Mouse (Mus musculus): ENCODE measurements around the gene Gm28036. TPM values are rescaled to one million over a fixed set of nuclear protein-coding genes. Genes with fewer than 3 reads are reported as not detected.
"Not testable (repeated sequence)": the region's sequence is repeated elsewhere in the genome, so short reads cannot be mapped to it uniquely, and the experiment has no call there.

Gene Gm28036
- total RNA-seq, 2 experiments from 2014 or later = 17.5 to 17.7 TPM

DNA sequence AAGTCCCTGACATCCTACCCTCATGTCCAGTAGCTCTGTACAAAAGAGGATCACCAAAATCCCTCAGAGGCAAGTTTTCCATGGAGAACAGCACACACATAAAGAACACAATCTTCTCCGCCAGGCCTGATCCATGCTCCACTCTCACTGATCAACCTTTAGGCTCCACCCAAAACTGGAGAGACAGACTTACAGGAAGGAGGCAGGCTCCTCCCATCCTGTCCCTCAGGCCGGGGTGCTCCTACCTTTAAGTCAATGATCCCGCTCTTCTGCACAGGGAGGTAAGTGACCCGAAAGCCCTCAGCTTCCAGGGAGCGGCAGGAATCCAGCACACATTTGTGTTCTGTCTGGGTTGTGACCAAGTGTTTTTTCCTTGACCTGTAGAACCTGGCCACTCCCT, 7.3 kb upstream of the Gm28036 start:
- intact Hi-C loops (cut with DNase I) = no loop called here
- no peak for DNase-seq (ENCODE audit: extremely low spot score in 1 of 2, low spot score in 2 of 2)
- Histone ChIP-seq H3K27ac (no peak overlapping the region), H3K4me3 (no peak overlapping the region)
- TF ChIP-seq CTCF (IDR thresholded peaks at IDR 0.05) = no peak

DNA sequence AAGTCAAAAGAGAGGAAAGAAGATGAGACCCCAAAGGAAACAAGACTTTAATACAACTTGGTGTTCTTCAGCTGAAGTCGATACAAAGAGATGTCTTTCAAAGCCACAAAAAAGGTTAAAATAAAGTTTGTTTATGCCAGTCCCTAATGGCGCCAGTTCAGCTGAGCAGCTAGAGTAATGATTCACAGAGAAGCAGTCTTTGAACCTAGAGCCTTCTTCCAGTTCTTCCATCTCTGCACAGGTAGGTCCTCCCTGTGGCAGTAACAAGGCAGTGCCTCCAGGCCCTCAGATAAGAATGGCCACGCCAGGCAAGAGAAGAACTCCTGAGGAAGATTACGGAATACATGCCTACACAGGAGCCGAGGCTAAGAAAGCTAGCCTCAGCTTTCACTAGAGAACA, 3.2 kb downstream of the Gm28036 start:
- Histone ChIP-seq H3K27ac (no peak overlapping the region), H3K4me3 (no peak overlapping the region)
- no peak for TF ChIP-seq CTCF (IDR thresholded peaks at IDR 0.05)
- intact Hi-C loops (cut with DNase I) = loop anchor here (10.0 kb wide), 1 partner anchor 149 kb away; no protein-coding TSS in a partner anchor
- no peak for DNase-seq (ENCODE audit: extremely low spot score in 1 of 2, low spot score in 2 of 2)

DNA sequence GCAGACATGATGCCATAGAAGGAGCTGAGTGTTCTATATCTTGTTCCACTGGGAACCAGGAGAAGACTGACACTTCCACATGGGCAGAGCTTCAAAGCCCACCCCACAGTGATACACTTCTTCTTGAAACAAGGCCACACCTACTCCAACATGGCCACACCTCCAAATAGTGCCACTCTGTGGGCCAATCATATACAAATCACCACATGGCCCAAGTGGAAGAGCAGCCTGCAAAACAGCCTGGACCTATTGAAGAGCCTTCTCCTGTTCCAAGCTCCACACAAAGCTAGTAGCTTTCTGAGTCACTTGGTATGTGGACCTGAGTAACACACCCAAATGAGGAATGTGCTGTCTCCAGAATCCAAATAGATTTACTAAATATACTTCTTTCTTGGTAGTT, 7.3 kb downstream of the Gm28036 start:
- no peak for DNase-seq (ENCODE audit: extremely low spot score in 1 of 2, low spot score in 2 of 2)
- Histone ChIP-seq H3K27ac (no peak overlapping the region), H3K4me3 (no peak overlapping the region)
- no peak for TF ChIP-seq CTCF (IDR thresholded peaks at IDR 0.05)
- intact Hi-C loops (cut with DNase I) = no loop called here

DNA sequence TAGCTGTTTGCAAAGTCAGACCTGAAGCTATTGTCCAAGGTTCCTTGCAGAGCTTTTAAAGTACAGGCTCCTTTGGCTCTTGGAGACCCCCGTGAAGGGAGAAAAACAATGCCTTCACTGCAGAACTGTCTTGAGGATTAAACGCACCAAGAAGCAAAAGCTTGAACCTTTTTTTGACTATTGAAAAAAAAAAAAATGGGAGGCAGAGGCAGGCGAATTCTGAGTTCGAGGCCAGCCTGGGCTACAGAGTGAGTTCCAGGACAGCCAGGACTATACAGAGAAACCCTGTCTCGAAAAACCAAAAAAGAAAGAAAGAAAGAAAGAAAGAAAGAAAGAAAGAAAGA, 14.8 kb downstream of the Gm28036 start:
- DNase-seq (ENCODE audit: extremely low spot score in 1 of 2, low spot score in 2 of 2); intact Hi-C loops (cut with DNase I): not testable (repeated sequence)
- H3K4me3 ChIP-seq = peak overlapping the region; percentile 97
- peak overlapping the region; percentile 97; the same call in 1 of the 2 replicates for H3K27ac ChIP-seq

DNA sequence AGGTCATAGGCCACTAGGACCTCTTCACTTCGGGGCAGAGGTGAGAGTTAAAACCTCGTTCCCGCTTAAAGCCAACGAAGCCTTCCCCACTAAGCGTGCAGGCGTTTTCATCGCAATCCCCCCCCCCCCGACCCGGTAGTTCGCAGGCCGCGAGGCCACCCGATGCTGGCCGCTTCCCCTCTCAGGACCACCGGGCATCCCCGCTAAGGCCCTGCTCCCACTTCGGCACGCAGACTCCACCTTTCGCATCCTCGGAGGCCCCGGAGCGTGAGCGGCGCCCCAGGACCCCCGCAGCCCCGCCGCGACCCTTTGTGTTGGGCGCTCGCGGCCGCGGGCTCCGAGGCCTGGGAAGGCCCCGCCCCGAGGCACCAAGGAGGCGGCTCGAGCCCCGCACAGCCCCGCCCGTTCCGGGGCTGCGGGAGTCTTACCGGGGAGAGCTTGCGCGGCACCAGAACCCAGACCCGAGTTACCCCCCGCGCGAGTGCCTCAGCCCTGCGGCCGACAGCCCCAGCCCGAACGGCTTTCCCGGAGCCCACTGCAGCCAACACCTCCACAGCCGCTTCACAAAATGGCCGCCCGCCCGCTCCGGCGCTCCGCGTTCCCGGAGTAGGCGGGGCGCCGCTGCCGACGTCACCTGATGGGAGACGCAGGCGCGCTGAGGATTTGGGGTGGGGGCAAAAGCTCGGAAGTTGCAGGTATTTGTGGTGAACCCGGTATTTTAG, 15.4 kb downstream of the Gm28036 start, which contains the start of the genes Cpne1 and Rbm12:
Cpne1 (minus strand) TSS at position 608 of the 722 bp plus-strand sequence.
Rbm12 (minus strand) TSS at position 621 of the 722 bp plus-strand sequence.
- DNase-seq (ENCODE audit: extremely low spot score in 1 of 2, low spot score in 2 of 2) = peak; percentile 90 to 94
- TF ChIP-seq CTCF (IDR thresholded peaks at IDR 0.05) = no peak
- intact Hi-C loops (cut with DNase I) = loop anchor here (2.0 kb wide), 1 partner anchor 47 kb away; the partner anchor contains the start of gene Spag4
- peak within 1 kb of the TSS; percentile 97 for H3K4me3 ChIP-seq
- peak within 1 kb of the TSS; percentile 97 for H3K27ac ChIP-seq

DNA sequence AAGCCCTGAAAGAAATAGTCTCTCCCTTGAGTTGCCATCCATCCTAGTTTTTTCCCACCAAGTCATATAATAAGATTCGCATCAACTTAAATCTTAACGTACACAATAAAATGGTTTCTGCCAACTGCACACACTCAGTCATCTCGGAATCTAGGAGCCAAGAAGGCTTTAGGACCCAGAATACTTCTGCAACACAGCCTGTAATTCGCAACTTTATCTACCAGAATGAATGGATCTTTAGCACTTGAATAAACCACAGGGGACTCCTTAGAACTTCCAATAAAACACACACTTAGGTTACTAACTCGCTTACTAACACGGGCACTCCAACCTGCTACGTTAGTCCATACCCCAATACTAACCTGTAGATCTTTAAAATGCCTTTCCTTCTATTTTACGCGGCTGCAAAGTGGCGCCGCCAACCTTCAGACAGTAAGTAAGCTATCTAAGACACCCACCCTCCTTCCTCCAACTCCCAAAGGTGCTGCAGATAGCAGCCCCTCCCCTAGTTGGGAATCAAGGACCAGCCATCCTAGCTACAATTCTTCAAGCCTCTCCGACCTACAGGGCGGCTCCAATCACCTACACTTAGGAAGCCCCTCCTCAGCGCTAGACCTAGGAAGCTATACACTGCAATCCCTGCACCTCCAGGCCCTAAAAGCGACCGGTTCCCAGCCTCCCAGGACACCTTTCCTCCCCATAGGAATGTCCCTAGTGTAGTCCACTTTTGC, 16.1 kb downstream of the Gm28036 start:
- TF ChIP-seq CTCF (IDR thresholded peaks at IDR 0.05) = no peak
- Histone ChIP-seq H3K27ac (peak overlapping the region; percentile 97), H3K4me3 (peak overlapping the region; percentile 97)
- DNase-seq (ENCODE audit: extremely low spot score in 1 of 2, low spot score in 2 of 2) = peak; percentile 13 to 16
- intact Hi-C loops (cut with DNase I) = loop anchor here (2.0 kb wide), 1 partner anchor 46 kb away; the partner anchor contains the start of gene Spag4

DNA sequence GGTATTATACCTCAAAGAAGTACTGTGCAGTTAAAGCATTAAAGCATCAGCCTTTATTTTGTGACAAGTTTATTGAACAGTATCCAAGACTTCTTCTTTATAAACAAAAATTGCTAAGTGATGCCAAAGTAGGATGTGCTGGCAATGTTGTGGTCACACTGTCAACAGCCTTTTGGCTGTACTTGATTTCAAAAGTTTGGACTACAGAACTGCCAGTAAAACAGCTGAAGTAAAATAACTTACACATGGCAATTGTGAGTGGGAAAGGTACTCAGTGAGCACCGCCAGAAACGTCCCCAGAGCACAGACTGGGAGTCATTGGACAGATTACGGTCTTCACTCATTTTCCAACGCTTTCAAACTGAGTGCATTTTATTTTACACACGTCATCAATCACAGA, 35.0 kb downstream of the Gm28036 start:
- DNase-seq (ENCODE audit: extremely low spot score in 1 of 2, low spot score in 2 of 2) = no peak
- H3K27ac ChIP-seq = no peak overlapping the region
- intact Hi-C loops (cut with DNase I) = no loop called here
- no peak overlapping the region for H3K4me3 ChIP-seq
- TF ChIP-seq CTCF (IDR thresholded peaks at IDR 0.05) = no peak

DNA sequence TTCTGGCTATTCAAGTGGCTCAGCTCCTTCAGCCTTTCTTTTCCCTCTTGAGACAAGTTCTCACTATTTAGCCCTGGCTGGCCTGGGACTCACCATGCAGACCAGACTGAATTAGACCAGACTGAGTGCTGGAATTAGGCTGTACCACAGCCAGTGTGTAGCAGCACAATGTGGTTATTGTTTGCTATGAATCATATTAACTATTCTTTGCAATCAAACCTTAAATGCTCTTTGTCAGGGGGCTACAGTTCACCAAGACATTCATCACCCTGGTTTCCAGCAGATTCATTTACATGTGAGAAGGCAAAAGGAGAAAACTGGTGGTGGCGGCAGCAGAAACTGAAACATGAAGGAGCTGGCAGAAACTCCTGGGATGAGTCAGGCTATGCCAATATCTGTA, 37.1 kb downstream of the Gm28036 start:
- DNase-seq (ENCODE audit: extremely low spot score in 1 of 2, low spot score in 2 of 2) = no peak
- no peak for TF ChIP-seq CTCF (IDR thresholded peaks at IDR 0.05)
- Histone ChIP-seq H3K4me3 (no peak overlapping the region), H3K27ac (peak overlapping the region; percentile 30; the same call in 1 of the 2 replicates)
- intact Hi-C loops (cut with DNase I) = no loop called here

DNA sequence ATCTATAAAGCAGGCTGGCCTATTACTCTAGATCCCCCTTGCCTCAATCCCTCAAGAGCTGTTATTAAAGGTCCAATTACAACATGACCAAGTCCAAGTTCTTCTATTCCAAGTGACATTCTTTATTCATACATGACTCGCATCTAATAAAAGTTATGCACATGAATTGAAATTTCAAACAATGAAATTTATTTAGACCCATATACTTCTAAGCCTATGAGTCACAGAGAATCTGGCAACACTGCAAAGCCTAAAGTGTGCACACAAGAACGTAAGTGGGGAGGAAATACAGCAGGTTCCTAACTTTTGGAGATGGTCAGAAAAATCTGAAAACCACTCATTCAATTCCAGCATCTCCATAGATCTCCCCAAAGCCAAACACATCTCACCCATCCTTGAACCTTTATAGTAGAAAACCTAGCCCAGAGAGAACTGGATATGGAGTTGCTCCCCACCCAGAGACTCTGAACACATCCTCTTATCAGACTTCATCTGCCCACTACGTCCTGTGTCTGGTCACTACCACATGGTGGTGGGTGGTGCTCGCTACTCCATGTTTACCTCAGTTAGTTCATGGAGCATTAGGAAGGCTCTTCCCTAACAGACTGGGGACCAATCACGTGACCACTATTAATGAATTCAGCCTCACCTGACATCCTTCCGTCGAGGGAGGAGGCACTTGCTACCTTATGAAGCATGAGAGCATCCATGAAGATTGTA, 39.3 kb downstream of the Gm28036 start:
- TF ChIP-seq CTCF (IDR thresholded peaks at IDR 0.05) = no peak
- Histone ChIP-seq H3K4me3 (no peak overlapping the region), H3K27ac (no peak overlapping the region)
- intact Hi-C loops (cut with DNase I) = no loop called here
- no peak for DNase-seq (ENCODE audit: extremely low spot score in 1 of 2, low spot score in 2 of 2)

DNA sequence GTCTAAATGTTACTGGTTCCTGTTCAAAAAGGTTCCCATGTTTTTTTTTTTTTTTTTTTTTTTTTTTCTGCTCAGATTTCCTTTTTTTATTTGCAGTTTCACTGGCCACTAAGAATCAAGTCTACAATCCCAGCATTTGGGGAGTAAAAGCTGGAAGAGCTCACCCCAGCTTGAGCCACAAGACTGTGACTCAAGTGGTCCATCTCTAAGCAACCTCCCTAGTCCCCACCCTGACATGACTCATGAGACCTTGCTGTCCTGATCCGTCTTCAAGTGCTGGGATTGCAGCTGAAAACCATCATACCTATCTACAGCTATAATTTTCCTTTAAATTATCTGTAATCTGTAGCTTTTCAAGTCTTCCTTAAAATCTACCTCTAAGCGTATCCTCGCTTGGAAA, 42.4 kb downstream of the Gm28036 start:
- no peak for TF ChIP-seq CTCF (IDR thresholded peaks at IDR 0.05)
- Histone ChIP-seq H3K27ac (no peak overlapping the region), H3K4me3 (no peak overlapping the region)
- intact Hi-C loops (cut with DNase I) = no loop called here
- DNase-seq (ENCODE audit: extremely low spot score in 1 of 2, low spot score in 2 of 2) = no peak

DNA sequence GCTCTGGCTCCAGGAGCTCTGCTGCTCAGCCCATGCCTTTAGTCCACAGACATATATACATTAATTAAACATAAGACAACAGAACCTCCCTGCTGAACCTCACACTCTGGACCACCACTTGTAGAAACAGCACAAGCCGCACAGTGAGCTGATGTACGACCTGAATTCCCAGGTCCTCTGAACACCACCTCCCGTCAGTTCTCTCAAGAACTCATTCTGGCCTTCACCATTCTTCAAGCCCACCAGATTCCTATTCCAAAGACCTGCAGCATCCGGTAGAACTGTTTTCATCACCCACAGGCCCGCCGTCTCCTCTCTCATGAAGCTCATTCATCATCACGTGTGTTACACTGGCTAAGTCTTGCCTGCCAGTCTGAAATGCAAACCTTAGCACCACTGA, 46.5 kb downstream of the Gm28036 start:
- H3K4me3 ChIP-seq = no peak overlapping the region
- TF ChIP-seq CTCF (IDR thresholded peaks at IDR 0.05) = no peak
- intact Hi-C loops (cut with DNase I) = no loop called here
- H3K27ac ChIP-seq = no peak overlapping the region
- no peak for DNase-seq (ENCODE audit: extremely low spot score in 1 of 2, low spot score in 2 of 2)

DNA sequence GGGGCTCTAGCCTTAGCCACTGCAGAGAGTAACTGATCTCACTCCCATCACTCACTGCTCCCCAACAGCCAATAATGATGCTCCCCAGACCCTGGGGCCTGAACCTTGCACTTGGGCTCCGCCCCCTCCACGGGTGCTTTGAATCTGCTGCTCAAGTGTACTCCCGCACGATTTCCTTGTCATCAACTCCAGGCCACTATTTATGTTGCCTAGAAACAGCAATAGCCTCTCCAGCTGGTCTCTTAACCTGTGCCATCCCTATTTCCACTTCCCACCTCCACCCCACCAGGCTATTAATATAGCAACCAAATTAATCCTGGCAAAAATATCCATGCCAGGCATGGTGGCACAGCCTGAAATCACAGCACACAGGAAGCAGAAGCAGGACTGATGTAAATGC, 47.2 kb downstream of the Gm28036 start:
- Histone ChIP-seq H3K27ac (no peak overlapping the region), H3K4me3 (no peak overlapping the region)
- intact Hi-C loops (cut with DNase I) = no loop called here
- no peak for DNase-seq (ENCODE audit: extremely low spot score in 1 of 2, low spot score in 2 of 2)
- no peak for TF ChIP-seq CTCF (IDR thresholded peaks at IDR 0.05)

Measured in left cerebral cortex, adult 2 months (tissue).